Mouse (Mus musculus) bone marrow macrophage, adult 2 months (primary cell): ENCODE measurements around the gene Chchd6.

Source experiments
- CTCF ChIP-seq: IDR thresholded peaks from 2 replicates; pipeline ENCODE4 v1.5.1; 2012; ENCODE audit warnings: low read depth, mild to moderate bottlenecking, low read length, moderate library complexity
- POLR2A ChIP-seq: IDR thresholded peaks from 2 replicates; pipeline ENCODE4 v1.6.1; 2012; ENCODE audit warnings: mild to moderate bottlenecking, low read depth, low read length, borderline replicate concordance

DNA sequence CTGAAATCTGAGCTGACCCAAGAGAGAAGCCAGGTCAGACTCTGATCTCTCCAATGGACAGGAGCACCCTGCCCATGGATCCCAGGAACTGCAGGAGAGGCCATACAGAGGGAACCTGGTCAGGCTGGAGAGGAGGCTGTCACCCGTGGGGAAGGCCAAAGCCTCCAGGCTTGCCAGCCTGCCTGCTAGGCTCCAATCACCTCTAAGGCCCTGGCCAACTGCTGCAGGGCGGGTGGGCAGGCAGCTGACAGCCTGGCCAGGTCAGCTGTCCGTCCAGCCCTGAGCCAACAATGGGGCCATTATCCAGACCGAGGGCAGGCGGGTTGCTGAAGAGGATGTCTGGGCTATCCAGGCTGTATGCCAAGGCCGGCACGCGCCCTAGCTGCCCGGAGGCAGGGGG is 247.1 kb downstream of the Chchd6 start:
- no peak for TF ChIP-seq CTCF
- TF ChIP-seq POLR2A: no peak
